Mouse (Mus musculus) cortical plate, adult 2 months (tissue): ENCODE results near the gene Clic1. TPM values are rescaled to one million over a fixed set of nuclear protein-coding genes. Genes with fewer than 3 reads are reported as not detected.
"Not testable (repeated sequence)": the region's sequence is repeated elsewhere in the genome, so short reads cannot be mapped to it uniquely, and the experiment has no call there.

ENCODE experiments used
- H3K27ac ChIP-seq: fragments of 200-500 bp; 2 replicates; pipeline ENCODE4 v1.5.1; 2012; ENCODE audit warnings: low read length, control low read depth, inconsistent platforms; ENCODE audit not compliant: insufficient read depth
- H3K4me1 ChIP-seq: fragments of 200-500 bp; 2 replicates; pipeline ENCODE4 v1.6.1; 2011; ENCODE audit warnings: low read length; ENCODE audit not compliant: control insufficient read depth, insufficient read depth
- H3K4me3 ChIP-seq: fragments of 200-500 bp; 2 replicates; pipeline ENCODE4 v1.5.1; 2011; ENCODE audit warnings: mild to moderate bottlenecking, low read length, control low read depth; ENCODE audit not compliant: insufficient read depth
- CTCF ChIP-seq: fragments of 200-500 bp; IDR thresholded peaks from 2 replicates; pipeline ENCODE4 v1.5.1; 2011; ENCODE audit warnings: mild to moderate bottlenecking, control low read depth, low read length; ENCODE audit not compliant: insufficient read depth; ENCODE audit errors: extremely low read depth
- POLR2A ChIP-seq: fragments of 200-500 bp; IDR thresholded peaks from 2 replicates; pipeline ENCODE4 v1.6.1; 2011; ENCODE audit warnings: mild to moderate bottlenecking, low read length, control low read depth; ENCODE audit not compliant: insufficient read depth; ENCODE audit errors: extremely low read depth
- polyA plus RNA-seq: library from polyadenylated mRNA; depleted of rRNA; stranded (reverse); fragments of >200 nt; gene quantifications from 2 replicates; pipeline ENCODE4 v1.2.3, GENCODE M21; 2012; rRNA removed

The Clic1 gene
- 18.4 and 18.7 TPM in 2 replicates for polyA plus RNA-seq

- peak within 1 kb of the TSS; percentile 27 for H3K4me3 ChIP-seq
- H3K27ac ChIP-seq = peak within 1 kb of the TSS; percentile 33
- H3K4me1 ChIP-seq = no peaks in the 10 kb centered on the region
- TF ChIP-seq CTCF (no peak), POLR2A (no peak)
Measured at GRCm38 (mm10) chr17:35049561-35050016, at the start of gene Clic1. Gene Clic1, plus strand, starts transcription at chr17:35049966.

GRCm38 (mm10) chr17:35000717-35001451 is 48.9 kb upstream of the Clic1 start, which contains the start of gene Vars:
Gene Vars, plus strand, starts transcription at chr17:35000987.
- H3K4me1 ChIP-seq = peaks cover 4% of the 10 kb centered on the region; the same call in 1 of the 2 replicates
- TF ChIP-seq CTCF (no peak), POLR2A (peak; percentile 22; the same call in 1 of the 2 replicates)
- peak within 1 kb of the TSS; percentile 94 for H3K4me3 ChIP-seq
- peak within 1 kb of the TSS; percentile 100 for H3K27ac ChIP-seq

DNA sequence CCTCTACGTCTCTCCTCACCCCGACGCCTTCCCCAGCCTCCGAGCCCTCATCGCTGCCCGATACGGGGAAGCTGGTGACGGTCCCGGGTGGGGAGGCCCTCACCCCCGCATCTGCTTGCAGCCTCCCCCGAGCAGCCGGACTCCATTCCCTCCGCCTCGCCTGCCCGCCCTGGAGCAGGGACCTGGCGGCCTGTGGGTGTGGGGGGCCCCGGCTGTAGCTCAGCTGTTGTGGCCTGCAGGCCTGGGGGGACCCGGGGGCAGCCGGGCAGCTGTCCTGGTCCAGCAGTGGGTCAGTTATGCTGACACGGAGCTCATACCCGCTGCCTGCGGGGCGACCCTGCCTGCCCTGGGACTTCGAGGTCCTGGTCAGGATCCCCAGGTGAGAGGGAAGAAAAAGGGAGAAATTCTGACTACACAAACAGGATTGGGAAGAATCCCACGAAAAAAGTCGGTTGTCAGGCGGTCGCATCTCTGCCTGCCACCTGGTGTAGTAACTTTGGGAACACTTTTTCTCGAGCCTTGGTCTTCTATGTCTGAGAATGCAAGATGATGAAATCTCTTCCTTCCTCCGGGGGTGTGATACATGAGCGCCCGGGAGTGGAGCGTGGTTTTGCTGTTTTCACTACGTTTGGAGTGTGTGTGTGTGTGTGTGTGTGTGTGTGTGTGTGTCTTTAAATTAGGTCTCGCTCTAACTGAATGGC is 48.2 kb upstream of the Clic1 start:
- Histone ChIP-seq H3K4me1 (peaks cover 4% of the 10 kb centered on the region; the same call in 1 of the 2 replicates), H3K4me3 (peak overlapping the region; percentile 94), H3K27ac (peak overlapping the region; percentile 100)
- TF ChIP-seq POLR2A (no peak), CTCF (no peak)

- H3K27ac ChIP-seq = no peak overlapping the region
- H3K4me1 ChIP-seq = peaks cover 4% of the 10 kb centered on the region; the same call in 1 of the 2 replicates
- no peak for TF ChIP-seq CTCF
- peak overlapping the region; percentile 94; the same call in 1 of the 2 replicates for H3K4me3 ChIP-seq
Measured at GRCm38 (mm10) chr17:35002153-35002865, 47.5 kb upstream of the Clic1 start.

DNA sequence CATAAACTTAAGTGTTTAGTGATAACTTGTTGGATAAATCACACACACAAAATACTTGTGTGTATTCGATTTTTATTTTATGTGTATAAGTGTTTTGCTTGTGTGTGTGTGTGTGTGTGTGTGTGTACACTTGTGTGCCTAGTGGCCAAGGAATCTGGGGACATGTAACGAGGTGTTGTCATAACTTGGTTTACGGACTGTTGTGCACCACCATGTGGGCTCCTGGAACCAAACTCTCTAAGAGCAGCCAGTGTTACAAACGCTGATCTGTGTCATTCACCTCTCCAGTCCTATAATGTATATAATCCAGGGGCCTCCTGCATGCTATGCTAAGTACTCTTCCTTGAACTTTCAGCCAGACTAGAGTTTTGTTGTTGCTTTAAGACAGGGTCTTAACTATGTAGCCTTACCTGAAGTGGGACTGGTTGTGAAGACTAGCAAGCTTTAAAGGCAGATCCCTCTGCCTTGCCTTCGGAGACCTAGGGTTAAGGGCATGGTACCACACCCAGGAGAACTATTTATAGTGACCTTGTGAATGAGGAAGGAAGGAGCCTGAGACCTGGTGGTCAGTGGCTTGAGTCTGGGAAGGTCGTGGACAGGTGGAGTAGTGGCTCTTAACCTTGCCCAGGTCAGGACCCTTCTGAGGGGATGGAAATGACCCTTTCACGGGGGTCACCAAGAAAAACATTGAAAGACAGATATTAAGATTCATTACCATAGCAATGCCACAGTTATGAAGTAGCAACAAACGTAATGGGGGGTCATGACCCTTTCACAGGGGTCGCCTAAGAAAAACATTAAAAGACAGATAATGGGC is 46.5 kb upstream of the Clic1 start:
- TF ChIP-seq POLR2A (no peak), CTCF (no peak)
- H3K27ac ChIP-seq = no peak overlapping the region
- H3K4me3 ChIP-seq = no peak overlapping the region
- peaks cover 4% of the 10 kb centered on the region; the same call in 1 of the 2 replicates for H3K4me1 ChIP-seq

DNA sequence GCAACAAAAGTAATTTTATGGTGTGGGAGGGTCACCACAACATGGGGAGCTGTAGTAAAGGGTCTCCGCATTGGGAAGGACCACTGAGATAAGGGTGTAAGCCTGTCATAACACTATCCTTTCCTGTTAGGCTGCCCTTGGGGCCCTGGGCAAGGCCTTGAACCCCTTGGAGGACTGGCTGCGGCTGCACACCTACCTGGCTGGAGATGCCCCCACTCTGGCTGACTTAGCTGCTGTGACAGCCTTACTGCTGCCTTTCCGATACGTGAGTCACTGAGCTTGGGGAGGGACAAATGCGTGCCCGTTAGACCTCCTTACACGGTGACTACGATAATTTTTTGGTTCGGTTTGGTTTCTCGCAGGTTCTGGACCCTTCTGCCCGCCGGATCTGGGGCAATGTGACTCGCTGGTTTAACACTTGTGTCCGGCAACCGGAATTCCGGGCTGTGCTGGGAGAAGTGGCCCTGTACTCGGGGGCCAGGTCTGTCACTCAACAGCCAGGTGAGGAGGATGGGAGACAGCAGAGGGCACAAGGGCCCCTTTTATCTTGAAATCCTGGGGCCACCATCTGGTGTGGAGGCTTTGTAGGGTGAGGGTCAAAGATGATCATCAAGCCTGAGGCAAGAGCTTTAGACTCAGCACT is 45.6 kb upstream of the Clic1 start:
- peaks cover 4% of the 10 kb centered on the region; the same call in 1 of the 2 replicates for H3K4me1 ChIP-seq
- TF ChIP-seq CTCF (no peak), POLR2A (no peak)
- no peak overlapping the region for H3K4me3 ChIP-seq
- no peak overlapping the region for H3K27ac ChIP-seq

DNA sequence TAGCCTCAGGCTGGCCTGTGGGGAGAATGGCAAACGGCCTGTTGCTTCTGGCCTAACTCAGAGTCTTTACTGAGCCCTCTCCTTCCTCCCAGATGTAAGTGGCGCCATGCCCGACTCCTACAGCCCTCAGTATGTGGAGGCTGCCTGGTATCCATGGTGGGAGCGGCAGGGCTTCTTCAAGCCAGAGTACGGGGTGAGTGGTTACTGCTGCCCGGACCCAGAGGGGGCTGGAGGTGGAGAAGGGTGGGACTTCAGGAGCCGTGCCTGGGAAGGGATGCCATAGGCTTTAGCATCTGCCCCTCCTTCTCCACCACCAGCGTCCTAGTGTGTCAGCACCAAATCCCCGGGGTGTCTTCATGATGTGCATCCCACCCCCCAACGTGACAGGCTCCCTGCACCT is 44.6 kb upstream of the Clic1 start:
- Histone ChIP-seq H3K27ac (no peak overlapping the region), H3K4me3 (no peak overlapping the region), H3K4me1 (peaks cover 4% of the 10 kb centered on the region; the same call in 1 of the 2 replicates)
- TF ChIP-seq CTCF = no peak
- no peak for TF ChIP-seq POLR2A

DNA sequence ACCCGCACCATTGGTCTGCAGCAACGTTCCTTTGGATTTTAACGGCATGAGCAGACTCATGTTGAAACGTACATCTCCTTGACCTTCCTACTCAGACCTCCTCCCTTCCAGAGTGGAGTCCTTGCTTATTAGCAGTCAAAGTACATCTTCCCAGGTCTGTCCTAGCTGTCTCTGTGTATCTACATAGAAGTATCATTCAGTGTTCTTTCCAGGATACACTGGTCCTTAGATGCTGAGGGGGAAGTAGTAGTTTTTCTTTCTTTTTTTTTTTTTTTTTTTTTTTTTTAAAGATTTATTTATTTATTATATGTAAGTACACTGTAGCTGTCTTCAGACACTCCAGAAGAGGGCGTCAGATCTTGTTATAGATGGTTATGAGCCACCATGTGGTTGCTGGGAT is 43.9 kb upstream of the Clic1 start:
- H3K27ac ChIP-seq, H3K4me3 ChIP-seq, H3K4me1 ChIP-seq: not testable (repeated sequence)

DNA sequence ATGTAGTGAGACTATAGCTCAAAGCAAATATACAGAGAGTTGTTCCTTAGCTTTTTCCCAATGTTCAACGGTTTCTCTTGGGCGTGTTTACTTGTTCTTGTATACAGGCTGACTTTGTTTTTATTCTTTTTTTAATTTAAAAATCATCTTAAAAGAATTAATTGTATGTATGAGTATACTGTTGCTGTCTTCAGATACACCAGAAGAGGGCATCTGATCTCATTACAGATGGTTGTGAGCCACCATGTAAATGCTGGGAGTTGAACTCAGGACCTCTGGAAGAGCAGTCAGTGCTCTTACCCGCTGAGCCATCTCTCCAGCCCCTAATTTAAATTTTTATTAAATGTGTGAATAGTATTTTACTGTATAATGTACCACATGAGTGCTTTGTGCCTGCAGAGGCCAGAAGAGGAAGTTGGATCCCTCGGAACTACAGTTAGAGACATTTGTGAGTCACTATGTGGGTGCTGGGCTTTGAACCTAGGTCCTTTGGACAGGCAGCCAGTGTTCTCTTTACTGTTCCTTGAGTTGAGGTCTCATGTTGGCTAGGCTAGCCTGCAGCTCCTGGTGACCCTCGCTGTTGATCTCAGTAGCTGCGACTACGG is 42.3 kb upstream of the Clic1 start:
- TF ChIP-seq POLR2A (no peak), CTCF (no peak)
- Histone ChIP-seq H3K4me3 (no peak overlapping the region), H3K27ac (no peak overlapping the region), H3K4me1 (peaks cover under 1% of the 10 kb centered on the region; the same call in 1 of the 2 replicates)
